Mouse (Mus musculus) CH12.LX (cell line): Measurements from ENCODE around the gene Hnrnpa3.

Experiments used
- CTCF ChIP-seq, 2 experiments: IDR thresholded peaks in 1 of 2; conservative IDR thresholded peaks in 1 of 2; 2 replicates each; pipeline ENCODE4 v1.5.1; 2011 to 2012; ENCODE audit warnings: low read depth in 2 of 2, low read length in 2 of 2, improper control_type of control experiment in 1 of 2, inconsistent platforms in 1 of 2, mild to moderate bottlenecking in 1 of 2, moderate library complexity in 1 of 2
- ELF1 ChIP-seq: IDR thresholded peaks from 2 replicates; pipeline ENCODE4 v1.6.1; 2014; ENCODE audit warnings: low read depth, mild to moderate bottlenecking, inconsistent platforms, low read length, improper control_type of control experiment
- EP300 ChIP-seq: IDR thresholded peaks from 2 replicates; pipeline ENCODE4 v1.6.1; 2011; ENCODE audit warnings: low read length, improper control_type of control experiment
- ETS1 ChIP-seq: conservative IDR thresholded peaks from 2 replicates; pipeline ENCODE4 v1.6.1; 2012; ENCODE audit warnings: low read depth, mild to moderate bottlenecking, inconsistent platforms, low read length, improper control_type of control experiment, moderate library complexity
- JUN ChIP-seq: IDR thresholded peaks from 2 replicates; pipeline ENCODE4 v1.6.1; 2011; ENCODE audit warnings: low read depth, mild to moderate bottlenecking, low read length, improper control_type of control experiment, moderate library complexity; ENCODE audit not compliant: insufficient read depth
- MXI1 ChIP-seq: IDR thresholded peaks from 2 replicates; pipeline ENCODE4 v1.6.1; 2011; ENCODE audit warnings: mild to moderate bottlenecking, low read depth, low read length, improper control_type of control experiment
- POLR2A ChIP-seq: IDR thresholded peaks from 2 replicates; pipeline ENCODE4 v1.6.1; 2011; ENCODE audit warnings: low read depth, mild to moderate bottlenecking, improper control_type of control experiment, low read length
- POLR2AphosphoS2 ChIP-seq: IDR thresholded peaks from 2 replicates; pipeline ENCODE4 v1.6.1; 2011; ENCODE audit warnings: low read depth, low read length, improper control_type of control experiment
- TCF12 ChIP-seq: IDR thresholded peaks from 2 replicates; pipeline ENCODE4 v1.6.1; 2014; ENCODE audit warnings: low read depth, mild to moderate bottlenecking, inconsistent platforms, low read length, improper control_type of control experiment
- USF2 ChIP-seq: conservative IDR thresholded peaks from 2 replicates; pipeline ENCODE4 v1.6.1; 2011; ENCODE audit warnings: low read depth, low read length, improper control_type of control experiment
- ZKSCAN1 ChIP-seq: IDR thresholded peaks from 2 replicates; pipeline ENCODE4 v1.6.1; 2012; ENCODE audit warnings: low read depth, inconsistent platforms, low read length, improper control_type of control experiment, borderline replicate concordance
- ZMIZ1 ChIP-seq: IDR thresholded peaks from 2 replicates; pipeline ENCODE4 v1.6.1; 2012; ENCODE audit warnings: low read depth, mild to moderate bottlenecking, inconsistent platforms, low read length, improper control_type of control experiment

GRCm38 (mm10) chr2:75626597-75627440, 32.2 kb upstream of the Hnrnpa3 start:
- TF ChIP-seq ELF1 = no peak
- no peak for TF ChIP-seq POLR2A
- TF ChIP-seq TCF12 = no peak
- TF ChIP-seq USF2 = no peak
- no peak for TF ChIP-seq ZKSCAN1
- no peak for TF ChIP-seq CTCF (conservative IDR thresholded peaks at IDR 0.05 in 1 of 2, IDR thresholded peaks at IDR 0.05 in 1 of 2; ENCODE audit: low read depth in 2 of 2, low read length in 2 of 2)
- no peak for TF ChIP-seq ZMIZ1
- TF ChIP-seq JUN = no peak
- TF ChIP-seq EP300 = no peak
- no peak for TF ChIP-seq MXI1
- no peak for TF ChIP-seq POLR2AphosphoS2
- TF ChIP-seq ETS1 = no peak
